9 mouse cellular contexts compared by ENCODE assay signal in genomic region chr1:131137111-131137510, GRCm38 (mm10). TPM values are rescaled to one million over a fixed set of nuclear protein-coding genes. Genes with fewer than 3 reads are reported as not detected.
DNase-seq lines count a peak whose midpoint lies in the region; ATAC-seq lines count a peak whose summit lies in the region.
"Had no signal": no experiment of that assay in that cellular context is flagged by ENCODE, and none has a peak within 500 bp of the region (broad histone marks: within the 10 kb centered on the region; RNA-seq: fewer than 3 reads in every experiment).

No protein-coding gene starts in this region.

- H3K4me3 ChIP-seq in lung, embryonic 16.5 days (ENCODE audit: low read length) = peak overlapping the region; percentile 21
- H3K4me3 ChIP-seq in embryonic facial prominence, embryonic 13.5 days = peak overlapping the region; percentile 85; the same call in 1 of the 2 replicates
- H3K4me3 ChIP-seq in limb, embryonic 11.5 days (ENCODE audit: low read depth, low read length) = 0 out of 2 replicates have a peak overlapping the region, but pooled peaks have one; percentile 8
- no peak overlapping the region for H3K4me3 ChIP-seq in stomach, embryonic 15.5 days (replicated peaks)

- no peaks in the 10 kb centered on the region for H3K27me3 ChIP-seq in lung, embryonic 16.5 days (ENCODE audit: control insufficient read depth, insufficient read depth, low read depth, low read length)
- H3K27me3 ChIP-seq in embryonic facial prominence, embryonic 13.5 days = 0 out of 2 replicates have a peak, but pooled peaks cover 3% of the 10 kb centered on the region
- H3K27me3 ChIP-seq in limb, embryonic 11.5 days (ENCODE audit: control insufficient read depth, insufficient read depth, low read length) = no peaks in the 10 kb centered on the region
- H3K27me3 ChIP-seq in stomach, embryonic 15.5 days (replicated peaks) = no peaks in the 10 kb centered on the region

- no peak overlapping the region for H3K27ac ChIP-seq in lung, embryonic 16.5 days (ENCODE audit: low read length)
- H3K27ac ChIP-seq in embryonic facial prominence, embryonic 13.5 days = no peak overlapping the region
- H3K27ac ChIP-seq in limb, embryonic 11.5 days (replicated peaks; ENCODE audit: low read depth, low read length) = no peak overlapping the region
- H3K27ac ChIP-seq in stomach, embryonic 15.5 days = no peak overlapping the region

- 0 out of 2 replicates have a peak overlapping the region, but pooled peaks have one; percentile 12 for H3K4me2 ChIP-seq in lung, embryonic 16.5 days (ENCODE audit: low read depth, low read length)
- H3K4me2 ChIP-seq in embryonic facial prominence, embryonic 13.5 days = peak overlapping the region; percentile 88
- peak overlapping the region; percentile 25; the same call in 1 of the 2 replicates for H3K4me2 ChIP-seq in limb, embryonic 11.5 days (ENCODE audit: low read depth, severe bottlenecking)
- peak overlapping the region; percentile 90; the same call in 1 of the 2 replicates for H3K4me2 ChIP-seq in stomach, embryonic 15.5 days

- 24% methylated on average over 5 of the region's 5 CpGs for WGBS in lung, embryonic 16.5 days
- WGBS in embryonic facial prominence, embryonic 13.5 days = 9% methylated on average over 5 of the region's 5 CpGs
- WGBS in limb, embryonic 11.5 days = 27% methylated on average over 5 of the region's 5 CpGs
- 26% methylated on average over 5 of the region's 5 CpGs for WGBS in stomach, embryonic 15.5 days

- no peaks in the 10 kb centered on the region for H3K9me3 ChIP-seq in lung, embryonic 16.5 days (ENCODE audit: control insufficient read depth, low read length)
- no peaks in the 10 kb centered on the region for H3K9me3 ChIP-seq in embryonic facial prominence, embryonic 13.5 days
- no peaks in the 10 kb centered on the region for H3K9me3 ChIP-seq in limb, embryonic 11.5 days (ENCODE audit: control insufficient read depth, low read length)
- H3K9me3 ChIP-seq in stomach, embryonic 15.5 days = no peaks in the 10 kb centered on the region

- ATAC-seq in lung, embryonic 16.5 days (ENCODE audit: low read depth) = no peak
- ATAC-seq in embryonic facial prominence, embryonic 13.5 days (ENCODE audit: insufficient number of reproducible peaks, insufficient read depth, low FRiP score, low TSS enrichment, low read depth) = no peak
- no peak for ATAC-seq in limb, embryonic 11.5 days (ENCODE audit: insufficient number of reproducible peaks, low FRiP score, low TSS enrichment, low read depth)
- ATAC-seq in stomach, embryonic 15.5 days (ENCODE audit: insufficient read depth, low FRiP score, low read depth) = no peak
- no peak for ATAC-seq in granulocyte monocyte progenitor cell, adult 5-6 weeks (replicated peaks; ENCODE audit: poor library complexity, severe bottlenecking)

- no peak overlapping the region for H3K9ac ChIP-seq in lung, embryonic 16.5 days (ENCODE audit: low read length)
- H3K9ac ChIP-seq in embryonic facial prominence, embryonic 13.5 days = no peak overlapping the region
- no peak overlapping the region for H3K9ac ChIP-seq in limb, embryonic 11.5 days (ENCODE audit: low read length)
- H3K9ac ChIP-seq in stomach, embryonic 15.5 days = no peak overlapping the region

- DNase-seq in lung, postnatal 14 days = no peak
- DNase-seq in limb, embryonic 11.5 days (ENCODE audit: low spot score) = no peak
- DNase-seq in layer of hippocampus, postnatal 25 days (ENCODE audit: extremely low spot score in 1 of 2, low spot score in 1 of 2) = no peak
- DNase-seq: adrenal gland, postnatal 10 days; lung, adult 18-20 months had no signal

- peaks cover 2% of the 10 kb centered on the region; the same call in 1 of the 2 replicates for H3K4me1 ChIP-seq in lung, embryonic 16.5 days (replicated peaks; ENCODE audit: control insufficient read depth, insufficient read depth, low read length)
- peaks cover 8% of the 10 kb centered on the region for H3K4me1 ChIP-seq in embryonic facial prominence, embryonic 13.5 days
- 0 out of 2 replicates have a peak, but pooled peaks cover 2% of the 10 kb centered on the region for H3K4me1 ChIP-seq in limb, embryonic 11.5 days (ENCODE audit: control insufficient read depth, insufficient read depth, low read length)
- H3K4me1 ChIP-seq in stomach, embryonic 15.5 days = no peaks in the 10 kb centered on the region

- H3K36me3 ChIP-seq in lung, embryonic 16.5 days (ENCODE audit: control insufficient read depth, insufficient read depth, low read length) = no peaks in the 10 kb centered on the region
- no peaks in the 10 kb centered on the region for H3K36me3 ChIP-seq in embryonic facial prominence, embryonic 13.5 days
- H3K36me3 ChIP-seq in limb, embryonic 11.5 days (ENCODE audit: control insufficient read depth, insufficient read depth, low read length) = no peaks in the 10 kb centered on the region
- H3K36me3 ChIP-seq in stomach, embryonic 15.5 days = no peaks in the 10 kb centered on the region

RNA-seq across cellular contexts. Expression of gene Dyrk3, which starts 1.0 kb away (rescaled TPM):
- 4.4 and 4.5 TPM in 2 replicates for polyA plus RNA-seq in lung, embryonic 16.5 days (2015; fragmentation: Nextera tagmentation; extraction: Ambion mirVana)
- polyA plus RNA-seq in embryonic facial prominence, embryonic 13.5 days (2015; fragmentation: Nextera tagmentation; extraction: Ambion mirVana) = 3.3 and 3.9 TPM in 2 replicates
- 4.2 and 5.7 TPM in 2 replicates for polyA plus RNA-seq in limb, embryonic 11.5 days (2014; fragmentation: Nextera tagmentation; extraction: Ambion mirVana)
- polyA plus RNA-seq in stomach, embryonic 15.5 days (2015; fragmentation: Nextera tagmentation; extraction: Ambion mirVana) = 4.7 and 5.4 TPM in 2 replicates
- 10 to 100 TPM; 15.7 to 17.4 TPM for total RNA-seq in layer of hippocampus, postnatal 25 days (2021)
- total RNA-seq in granulocyte monocyte progenitor cell, adult 5-6 weeks (2014; fragmentation: Nextera tagmentation) = 6.1 and 6.2 TPM in 2 replicates
- 4.1 and 6.3 TPM in 2 replicates for total RNA-seq in granulocyte monocyte progenitor cell, adult 5-6 weeks (2017)

RNA-seq across cellular contexts. Expression of gene Eif2d, which starts 15.9 kb away (rescaled TPM):
- polyA plus RNA-seq in lung, embryonic 16.5 days (2015; fragmentation: Nextera tagmentation; extraction: Ambion mirVana) = 63.6 and 64.4 TPM in 2 replicates
- 61.3 and 68.7 TPM in 2 replicates for polyA plus RNA-seq in embryonic facial prominence, embryonic 13.5 days (2015; fragmentation: Nextera tagmentation; extraction: Ambion mirVana)
- 70.3 and 72.3 TPM in 2 replicates for polyA plus RNA-seq in limb, embryonic 11.5 days (2014; fragmentation: Nextera tagmentation; extraction: Ambion mirVana)
- polyA plus RNA-seq in stomach, embryonic 15.5 days (2015; fragmentation: Nextera tagmentation; extraction: Ambion mirVana) = 54.6 and 64.1 TPM in 2 replicates
- total RNA-seq in layer of hippocampus, postnatal 25 days (2021) = 10 to 100 TPM; 37.6 to 39.4 TPM
- total RNA-seq in granulocyte monocyte progenitor cell, adult 5-6 weeks (2014; fragmentation: Nextera tagmentation) = 43.3 and 44.9 TPM in 2 replicates
- total RNA-seq in granulocyte monocyte progenitor cell, adult 5-6 weeks (2017) = 17.1 and 25.6 TPM in 2 replicates

RNA-seq across cellular contexts. Expression of gene Mapkapk2, which starts 39.5 kb away (rescaled TPM):
- polyA plus RNA-seq in lung, embryonic 16.5 days (2015; fragmentation: Nextera tagmentation; extraction: Ambion mirVana) = 28.7 and 41.3 TPM in 2 replicates
- polyA plus RNA-seq in embryonic facial prominence, embryonic 13.5 days (2015; fragmentation: Nextera tagmentation; extraction: Ambion mirVana) = 39.8 and 40.4 TPM in 2 replicates
- 43.5 and 47.6 TPM in 2 replicates for polyA plus RNA-seq in limb, embryonic 11.5 days (2014; fragmentation: Nextera tagmentation; extraction: Ambion mirVana)
- polyA plus RNA-seq in stomach, embryonic 15.5 days (2015; fragmentation: Nextera tagmentation; extraction: Ambion mirVana) = 45.8 and 49.5 TPM in 2 replicates
- total RNA-seq in layer of hippocampus, postnatal 25 days (2021) = 10 to 100 TPM; 26.9 to 31.4 TPM
- 212 and 254 TPM in 2 replicates for total RNA-seq in granulocyte monocyte progenitor cell, adult 5-6 weeks (2014; fragmentation: Nextera tagmentation)
- total RNA-seq in granulocyte monocyte progenitor cell, adult 5-6 weeks (2017) = 209 and 233 TPM in 2 replicates

Comparison
In these comparisons a context has a peak if more than half of its experiments do, and no peak if none do; other contexts are left out.
1. H3K4me2 ChIP-seq: peak in every context shown above with its lines; median percentile 90 in stomach, embryonic 15.5 days; 88 in embryonic facial prominence, embryonic 13.5 days; 25 in limb, embryonic 11.5 days; 12 in lung, embryonic 16.5 days.